Mouse (Mus musculus) lung, postnatal 4 days (tissue): ENCODE data around the gene Inip.

Experiments used
- DNase-seq, 2 experiments: peaks; one replicate each; pipeline ENCODE4 v3.0.0; 2021

Gene Inip

DNA sequence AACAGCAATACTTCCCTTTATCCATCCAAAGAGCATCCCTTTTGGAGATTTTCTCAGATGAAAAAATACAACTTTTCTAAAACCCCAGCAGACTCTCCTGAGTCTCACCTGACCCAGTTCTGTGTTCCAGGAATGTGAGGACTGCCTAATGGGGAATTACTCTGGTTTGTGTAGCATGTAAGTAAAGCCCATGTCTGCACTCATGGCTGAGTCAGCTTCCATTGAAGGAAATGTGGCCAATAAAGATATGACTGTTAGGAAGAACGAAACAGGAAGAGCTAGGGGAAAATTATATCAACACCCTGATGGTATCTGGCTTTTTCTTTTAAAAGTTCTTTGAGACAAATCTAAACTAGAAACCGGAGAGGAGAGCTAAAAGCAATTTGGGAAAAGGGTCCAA, 33.7 kb downstream of the Inip start:
- no peak for DNase-seq

DNA sequence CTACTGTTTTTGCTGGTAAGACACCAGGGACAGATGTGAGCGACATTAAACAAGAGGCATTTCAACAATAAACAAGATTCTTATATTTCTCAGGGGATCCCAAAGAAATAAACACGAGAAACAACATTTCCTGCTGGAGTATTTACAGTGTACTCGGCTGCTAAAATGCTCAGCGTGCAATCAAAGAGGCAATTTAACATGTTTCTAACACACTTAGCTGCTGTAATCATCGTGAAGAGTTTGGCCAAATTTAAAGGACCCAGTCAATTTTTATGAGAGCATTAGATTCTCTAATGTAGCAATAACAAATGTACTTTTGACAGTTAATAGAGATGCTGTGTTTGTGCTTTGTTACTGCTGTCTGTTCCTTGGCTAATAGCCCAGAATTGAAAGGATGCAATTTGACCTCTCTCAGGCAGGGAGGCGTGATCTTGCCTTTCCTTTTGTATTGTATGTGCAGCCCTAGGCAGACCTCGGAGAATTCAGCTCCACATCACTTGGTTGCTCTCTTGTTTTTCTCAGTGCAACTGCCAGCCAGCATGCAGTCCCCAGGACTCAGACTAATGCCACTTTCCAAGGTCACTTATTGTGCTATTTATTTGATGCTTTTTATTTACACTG, 35.9 kb downstream of the Inip start:
- DNase-seq: peak; percentile 39 to 44

DNA sequence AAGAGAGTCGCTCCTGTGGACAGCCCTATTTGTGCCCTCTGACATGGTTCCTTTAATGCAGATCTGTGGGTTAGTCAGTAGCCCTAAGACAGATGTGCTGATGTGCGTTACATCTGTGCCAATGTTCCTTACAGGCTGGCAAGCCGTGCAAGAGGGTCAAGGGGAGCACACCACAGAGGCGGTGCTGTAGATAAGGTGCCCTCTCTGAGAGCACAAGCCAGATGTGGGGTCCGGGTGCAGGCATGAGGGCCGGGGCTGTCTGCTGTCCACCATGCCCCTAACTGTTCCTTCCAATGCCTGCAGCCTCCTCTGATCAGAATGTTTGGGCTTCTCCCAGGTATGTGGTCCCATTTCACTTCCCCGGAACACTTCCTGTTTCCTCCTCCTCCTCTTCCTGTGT, 36.4 kb downstream of the Inip start:
- no peak for DNase-seq

DNA sequence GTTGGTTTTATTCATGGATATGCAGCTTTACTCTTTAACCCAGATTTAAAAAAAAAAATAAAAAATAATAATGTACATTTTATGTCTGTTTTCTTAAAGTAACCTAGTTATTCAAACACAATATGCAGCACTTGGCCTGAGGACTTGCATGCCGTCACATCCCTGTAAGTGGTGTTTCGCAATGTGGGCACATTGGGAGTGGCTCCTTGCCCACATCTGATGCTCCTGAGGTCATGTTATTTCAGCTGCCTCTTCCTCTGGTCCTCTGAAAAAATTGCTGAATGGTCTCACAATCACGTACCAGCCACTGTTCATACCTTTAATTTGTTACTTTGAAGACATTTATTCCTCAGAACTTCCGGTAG, 40.0 kb downstream of the Inip start:
- peak; percentile 43 to 63 for DNase-seq

DNA sequence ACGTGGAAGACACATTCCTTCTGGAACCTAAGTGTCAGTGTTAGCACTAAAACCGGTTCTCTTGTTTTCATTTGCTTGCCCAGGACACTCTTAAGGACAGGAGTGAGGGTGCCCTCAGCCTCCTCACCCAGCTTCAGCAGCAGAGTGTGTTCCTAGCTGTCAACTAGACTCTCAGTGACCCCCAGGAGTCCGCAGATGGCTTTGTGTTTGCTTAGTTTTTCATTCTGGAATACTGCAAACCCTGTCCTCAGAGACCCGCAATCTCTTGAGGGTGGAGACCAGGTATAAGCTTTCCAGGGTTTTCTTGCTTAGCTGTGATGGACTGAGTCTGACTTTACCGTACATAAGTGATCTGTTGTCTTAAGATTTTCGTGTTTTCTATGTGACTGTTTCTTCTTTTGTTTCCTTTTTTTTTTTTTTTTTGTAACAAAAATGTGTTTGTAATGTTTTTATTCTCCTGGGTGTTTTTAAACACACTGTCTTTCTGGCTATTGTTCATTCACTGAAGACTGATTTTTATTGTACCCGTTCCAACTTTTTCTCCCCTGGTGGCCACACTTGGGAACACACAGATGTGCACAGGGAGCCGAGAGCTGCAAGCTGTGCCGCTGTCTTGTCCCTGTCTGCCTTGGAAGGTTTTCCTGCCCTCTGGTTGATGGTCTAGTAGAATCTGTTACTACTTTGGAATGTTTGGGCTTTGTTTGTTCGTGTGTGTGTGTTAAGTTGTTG, 40.6 kb downstream of the Inip start:
- DNase-seq: peak; percentile 58 to 78

DNA sequence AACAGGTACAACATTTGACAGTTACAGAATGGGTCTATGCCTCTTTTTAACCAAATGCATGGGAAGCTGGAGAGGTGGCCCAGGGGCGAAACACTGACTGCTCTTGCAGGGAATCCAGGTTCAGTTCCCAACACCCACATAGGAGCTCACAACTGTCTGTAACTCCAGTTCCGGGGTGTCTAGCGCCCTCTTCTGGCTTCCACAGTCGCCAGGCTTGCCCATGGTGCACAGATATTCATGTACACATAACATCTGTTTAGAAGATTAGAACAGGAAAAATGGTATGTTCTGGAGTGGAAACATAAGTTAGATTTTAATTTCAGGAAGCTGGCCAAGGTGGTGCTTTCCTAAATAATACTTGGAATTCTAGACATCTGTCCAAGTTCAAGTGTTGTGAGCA, 41.4 kb downstream of the Inip start:
- no peak for DNase-seq

DNA sequence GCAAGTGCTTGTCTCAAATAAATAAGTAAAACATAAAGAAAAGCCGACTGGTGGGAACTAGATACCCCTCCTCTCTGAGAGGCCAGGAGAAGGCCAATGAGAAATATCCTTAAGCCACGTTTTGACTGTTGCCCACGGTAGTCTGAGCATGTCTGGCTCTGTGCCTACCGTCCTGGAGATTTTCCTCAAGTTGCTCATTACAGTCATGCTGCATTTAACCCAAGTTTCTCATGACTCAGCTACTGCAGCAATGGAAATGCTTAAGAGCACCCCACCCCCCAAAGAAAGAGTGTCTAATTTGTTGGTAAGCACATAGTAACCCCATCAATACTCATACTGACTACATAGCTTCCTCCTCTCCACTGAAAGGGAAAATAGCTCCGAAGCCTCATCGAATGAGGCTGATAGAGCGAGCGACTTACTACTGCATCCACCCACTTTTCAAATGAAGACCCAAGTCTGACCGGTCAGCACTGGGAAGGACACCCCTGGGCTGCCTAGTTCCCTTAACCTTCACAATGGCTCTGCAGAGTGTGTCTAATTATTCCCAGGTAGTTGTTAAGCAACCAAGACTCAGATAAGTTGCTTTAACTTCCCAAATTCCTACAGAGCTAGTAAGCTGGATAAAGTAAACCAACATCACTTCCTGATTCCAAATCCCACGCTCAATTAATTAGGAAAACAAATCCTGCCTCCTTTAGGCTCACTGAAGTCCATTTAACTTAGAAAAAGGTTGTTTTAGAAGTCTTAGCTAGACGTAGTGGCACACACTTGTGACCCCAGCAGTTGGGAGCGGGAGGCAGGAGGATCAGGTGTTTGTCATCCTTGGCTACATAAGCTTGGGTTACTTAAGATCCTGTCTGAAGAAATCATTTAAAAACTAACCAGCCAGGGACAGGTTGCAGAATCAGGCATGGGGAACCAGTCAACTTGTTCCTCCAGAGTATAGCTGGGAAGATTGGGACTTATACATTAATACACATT, 43.6 kb downstream of the Inip start:
- no peak for DNase-seq

DNA sequence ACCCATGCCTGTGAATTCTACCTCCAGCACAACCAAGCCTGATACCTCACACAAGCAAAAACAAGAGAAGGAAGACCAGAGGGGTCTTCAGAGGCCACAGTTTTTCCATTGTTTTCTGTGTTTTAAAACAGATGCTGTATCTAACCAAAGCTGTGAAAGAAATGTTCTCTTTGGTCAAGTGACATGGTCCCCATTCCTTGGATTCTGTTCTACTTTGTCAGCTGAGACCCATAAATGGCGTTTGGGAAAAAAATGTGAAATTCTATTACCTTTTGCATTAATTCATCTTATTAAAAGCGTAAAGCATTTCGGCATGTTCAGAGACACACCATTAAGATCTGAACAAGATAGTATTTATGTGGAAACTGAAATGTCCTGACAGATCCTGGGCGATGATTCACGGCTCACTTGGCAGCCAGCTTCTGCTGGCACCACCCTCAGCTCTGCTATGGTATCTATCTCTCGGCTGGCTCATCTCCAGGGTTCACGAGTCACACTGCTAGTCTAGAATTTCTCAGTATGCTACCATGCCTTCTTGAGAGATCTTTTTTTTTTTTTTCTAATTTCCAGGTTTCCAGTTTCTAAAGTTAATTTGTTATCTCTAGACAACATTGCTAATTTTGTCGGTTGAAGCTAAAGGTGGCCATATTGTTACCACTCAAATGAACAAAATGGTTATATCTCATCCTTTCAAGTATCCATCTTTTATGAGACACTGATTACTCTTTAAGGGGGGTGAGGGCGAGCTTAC, 44.9 kb downstream of the Inip start:
- DNase-seq: peak; percentile 65 to 87

DNA sequence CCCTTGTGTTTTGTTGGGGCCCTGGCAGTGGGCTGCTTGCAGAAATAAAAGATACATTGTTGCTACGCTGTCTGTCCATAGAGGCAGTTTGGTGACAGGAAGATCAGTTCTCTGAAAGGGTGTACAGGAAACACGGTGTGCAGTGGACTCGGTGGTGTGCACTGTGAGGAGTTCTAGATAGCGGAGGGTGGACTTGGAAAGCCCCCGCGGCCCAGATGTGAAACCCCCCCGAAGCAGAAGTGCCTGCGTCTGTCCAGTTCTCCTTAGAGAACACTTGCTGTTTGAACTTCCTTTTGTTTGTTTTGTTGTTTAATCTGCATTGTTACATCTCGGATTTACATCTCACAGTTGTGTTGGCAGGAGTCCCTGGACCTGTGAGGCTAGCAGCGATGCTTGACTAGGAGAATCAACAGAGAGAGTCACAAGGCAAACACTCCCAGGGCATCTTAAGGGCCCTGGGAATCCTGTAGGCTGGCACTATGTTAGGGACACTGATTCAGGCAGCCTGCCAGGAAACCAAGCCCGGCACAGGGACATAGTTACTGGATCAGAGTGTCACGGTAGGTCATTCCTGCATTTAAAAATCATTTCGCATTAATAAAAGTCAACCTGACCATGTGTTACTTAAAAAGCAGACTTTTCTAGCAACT, 47.8 kb downstream of the Inip start:
- peak; percentile 71 to 84 for DNase-seq

DNA sequence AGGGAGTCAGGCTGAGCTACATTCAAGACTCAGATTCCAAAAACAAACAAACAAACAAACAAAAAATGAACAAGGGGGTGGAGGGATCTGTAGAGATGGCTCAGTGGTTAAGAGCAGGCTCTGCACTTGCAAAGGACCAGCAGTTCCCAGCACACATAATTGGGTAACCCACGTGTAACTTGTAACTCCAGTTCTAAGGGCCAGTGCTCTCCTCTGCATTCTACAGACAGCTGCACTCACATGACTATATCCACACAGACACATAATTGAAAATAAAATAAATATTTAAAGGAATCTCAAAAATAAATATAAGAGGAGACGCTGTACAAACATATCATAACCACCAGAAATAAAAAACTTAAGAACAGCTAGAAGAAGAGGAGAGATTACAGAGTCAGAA, 61.5 kb downstream of the Inip start:
- no peak for DNase-seq

DNA sequence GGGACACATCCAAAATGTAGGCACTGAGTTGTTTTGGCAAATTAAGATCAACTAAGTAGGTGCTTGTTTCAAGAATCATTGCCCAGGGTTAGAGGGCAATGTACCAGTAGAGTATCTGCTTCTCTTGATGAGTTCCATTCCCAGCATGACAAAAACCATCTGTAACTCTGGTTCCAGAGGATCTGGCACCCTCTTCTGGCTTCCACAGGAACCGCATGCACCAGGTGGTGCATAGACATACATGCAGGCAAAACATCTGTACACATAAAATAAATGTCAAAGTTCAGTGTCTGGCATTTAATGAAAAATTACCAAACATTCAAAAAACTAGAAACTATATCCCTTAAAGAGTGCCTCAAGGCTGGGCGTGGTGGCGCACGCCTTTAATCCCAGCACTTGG, 62.1 kb downstream of the Inip start:
- DNase-seq: no peak

DNA sequence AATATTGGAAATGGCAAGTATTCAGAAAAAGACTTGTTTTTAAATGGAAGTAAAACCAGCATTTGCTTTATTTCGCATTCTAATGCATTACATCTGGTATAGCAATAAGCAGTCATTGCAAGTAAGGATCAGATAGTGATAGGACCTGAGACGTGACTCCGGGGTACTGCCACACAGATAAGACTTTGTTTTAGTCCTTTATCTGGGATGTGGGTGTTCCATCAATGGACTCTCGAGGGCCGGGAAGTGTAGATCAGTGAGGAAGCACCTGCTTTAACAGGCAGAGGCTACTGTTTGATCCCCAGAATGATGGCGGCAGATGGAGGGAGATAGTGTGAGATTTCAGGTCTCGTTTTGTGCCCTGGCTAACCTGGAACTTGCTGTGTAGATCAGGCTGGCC, 69.8 kb downstream of the Inip start:
- DNase-seq: no peak

DNA sequence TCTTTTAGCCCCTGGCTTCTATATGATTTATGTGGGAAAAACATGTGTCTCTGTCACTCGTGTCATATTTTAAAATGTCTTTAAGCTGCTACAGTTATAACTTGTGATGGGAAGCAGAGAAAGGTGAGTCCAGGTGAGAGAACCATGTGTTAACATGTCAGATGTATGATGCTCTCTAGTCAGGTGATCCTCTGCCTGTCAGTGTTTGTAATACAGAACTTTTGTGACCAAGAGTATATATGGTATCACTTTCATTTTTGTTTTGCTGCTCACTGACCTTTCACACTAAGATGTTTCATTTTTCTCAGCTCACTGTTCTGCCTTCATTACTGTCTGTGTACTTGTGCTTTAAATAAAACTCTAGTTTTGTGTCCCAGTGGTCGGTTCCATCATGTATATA, 72.5 kb downstream of the Inip start:
- DNase-seq: no peak

DNA sequence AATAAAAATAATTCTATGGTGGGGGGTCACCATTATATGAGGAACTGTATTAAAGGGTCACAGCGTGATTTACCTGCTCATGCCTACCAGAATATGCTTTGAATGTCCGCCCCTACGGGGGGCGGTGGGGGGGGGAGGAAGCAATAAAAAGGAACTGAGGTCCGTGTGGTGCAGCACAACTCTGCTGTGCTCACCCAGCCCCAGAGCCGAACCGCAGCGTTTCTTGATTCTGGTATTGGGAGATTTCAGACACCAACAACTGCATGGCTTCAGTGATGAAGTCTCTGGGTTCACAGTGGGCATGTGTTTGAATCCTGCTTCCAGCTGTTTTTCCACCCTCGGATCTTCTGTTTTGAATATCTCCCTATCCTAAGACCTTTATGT, 73.5 kb downstream of the Inip start:
- no peak for DNase-seq

DNA sequence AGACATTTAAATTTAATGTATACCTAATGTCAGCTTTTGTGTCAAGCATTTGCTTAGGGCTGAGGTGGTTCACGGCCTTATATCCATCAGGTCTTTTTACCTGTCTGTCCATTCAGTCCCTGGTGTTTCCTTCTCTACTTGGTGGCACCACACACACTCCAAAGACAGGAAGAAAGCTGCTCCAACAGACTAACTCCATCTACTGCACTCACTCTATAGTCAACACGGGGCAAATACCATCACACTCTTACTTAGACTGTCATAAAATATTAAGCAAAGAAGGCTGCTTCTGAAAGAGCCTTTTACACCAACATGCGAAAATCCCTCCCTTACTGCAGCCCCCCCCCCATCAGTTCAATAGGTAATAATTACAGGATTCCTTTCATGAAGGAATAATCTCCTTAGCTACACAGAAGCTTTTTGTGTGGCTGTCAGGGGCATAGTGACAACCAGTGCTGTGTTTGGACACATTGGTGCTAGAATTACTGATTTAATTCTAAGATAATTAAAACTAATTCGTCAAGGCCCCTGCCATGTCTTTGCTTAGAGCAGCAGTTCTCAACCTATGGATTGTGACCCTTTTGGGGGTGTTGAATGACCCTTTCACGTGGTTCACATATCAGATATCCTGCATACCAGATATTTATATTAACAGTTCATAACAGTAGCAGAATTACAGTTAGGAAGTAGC, 74.1 kb downstream of the Inip start:
- no peak for DNase-seq

DNA sequence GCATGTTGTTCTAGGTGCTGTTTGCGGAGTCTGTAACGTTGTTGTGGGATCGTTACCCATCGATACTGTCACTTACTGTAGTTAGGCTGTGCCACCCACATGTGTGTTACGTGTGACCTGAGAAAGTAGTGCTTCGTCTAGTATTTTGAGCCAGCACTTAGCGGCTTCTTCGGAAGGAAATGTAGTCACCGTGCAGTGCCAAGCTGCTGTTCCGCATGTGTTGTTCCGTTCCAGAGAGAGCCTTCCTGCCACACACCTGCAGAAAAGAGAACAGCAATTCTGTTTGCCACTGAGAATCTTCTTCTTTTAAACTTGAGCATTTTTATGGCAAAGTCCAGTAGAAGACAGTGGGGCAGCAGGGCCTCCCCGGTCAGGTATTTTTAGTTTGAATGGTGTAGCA, 74.9 kb downstream of the Inip start:
- no peak for DNase-seq

DNA sequence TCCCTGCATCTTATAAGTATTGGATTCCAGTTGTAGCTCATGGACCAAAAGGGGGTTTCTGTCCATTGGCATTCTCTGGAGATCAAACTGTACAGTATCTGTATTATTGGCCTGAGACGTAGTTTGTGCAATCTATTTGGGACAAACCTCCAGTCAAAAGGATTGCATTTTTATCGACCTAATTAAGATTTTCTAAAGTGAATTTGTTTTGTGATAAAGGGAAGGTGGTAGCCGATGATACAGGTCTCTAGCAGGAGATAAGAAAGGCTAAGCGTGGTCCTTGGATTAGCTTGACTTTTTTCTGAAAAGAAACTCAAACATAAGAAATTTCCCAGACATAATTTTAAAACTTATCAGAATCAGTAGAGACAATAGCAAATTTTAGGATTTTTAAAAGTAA, 75.8 kb downstream of the Inip start:
- no peak for DNase-seq

DNA sequence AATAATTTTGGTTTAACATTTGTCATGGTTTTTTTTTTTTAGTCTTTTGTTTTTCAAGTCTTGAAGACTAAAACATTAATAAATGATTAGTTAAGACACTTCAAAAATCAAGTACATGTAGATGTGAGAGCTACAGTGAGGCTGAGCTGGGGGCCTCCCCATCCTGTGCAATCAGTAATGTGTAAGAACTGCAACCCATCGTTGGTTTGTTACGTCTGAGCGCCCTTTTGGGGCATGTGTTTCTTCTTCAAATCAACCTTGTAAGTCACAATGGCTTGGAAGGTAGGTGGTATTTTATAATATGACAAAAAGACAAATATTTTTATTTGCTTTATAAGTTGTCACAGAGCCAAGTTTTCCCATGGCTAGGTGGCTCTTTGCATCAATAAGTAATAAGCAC, 79.6 kb downstream of the Inip start:
- DNase-seq: no peak
